Mouse (Mus musculus) adrenal gland, postnatal 0 days (tissue): ENCODE results near the gene Arhgef1. TPM values are rescaled to one million over a fixed set of nuclear protein-coding genes. Genes with fewer than 3 reads are reported as not detected.

ENCODE experiments used
- microRNA-seq: library from miRNA; unstranded; fragments of <30 nt; microRNA quantifications from one replicate; pipeline ENCODE4, GENCODE M21; 2016; ENCODE audit warnings: borderline replicate concordance; ENCODE audit not compliant: insufficient number of aligned reads
- polyA plus RNA-seq: library from polyadenylated mRNA; unstranded; fragments of >200 nt; fragmentation: Nextera tagmentation; extraction: Ambion mirVana; gene quantifications from 2 replicates; pipeline ENCODE4 v1.2.1, GENCODE M21; 2015

Gene Arhgef1
- 50.7 and 65.6 TPM in 2 replicates for polyA plus RNA-seq

GRCm38 (mm10) chr7:24902630-24903443 is at the start of gene Arhgef1:
TSS of gene Arhgef1 (plus strand) at chr7:24902912.

DNA sequence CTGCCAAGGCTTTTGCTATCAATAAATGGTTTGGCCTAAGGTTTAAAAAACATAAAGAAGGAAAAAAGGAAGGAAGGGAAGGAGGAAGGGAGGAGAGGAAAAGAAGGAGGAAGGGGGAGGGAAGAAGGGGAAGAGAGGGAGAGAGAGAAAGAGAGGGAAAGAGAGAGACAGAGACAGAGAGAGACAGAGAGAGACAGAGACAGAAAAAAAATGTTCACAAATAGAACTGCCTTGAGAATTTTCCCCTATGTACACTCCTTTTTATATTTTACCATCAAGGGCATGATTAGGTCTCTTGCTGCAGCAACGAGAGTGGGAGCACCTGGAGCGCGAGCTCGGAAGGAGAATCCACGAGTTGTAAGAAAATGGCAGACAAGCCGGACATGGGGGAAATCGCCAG is 40.8 kb upstream of the Arhgef1 start, which contains the start of gene Gm9844:
Gene Gm9844, plus strand, starts transcription at position 301 of the 400 bp plus-strand sequence.

DNA sequence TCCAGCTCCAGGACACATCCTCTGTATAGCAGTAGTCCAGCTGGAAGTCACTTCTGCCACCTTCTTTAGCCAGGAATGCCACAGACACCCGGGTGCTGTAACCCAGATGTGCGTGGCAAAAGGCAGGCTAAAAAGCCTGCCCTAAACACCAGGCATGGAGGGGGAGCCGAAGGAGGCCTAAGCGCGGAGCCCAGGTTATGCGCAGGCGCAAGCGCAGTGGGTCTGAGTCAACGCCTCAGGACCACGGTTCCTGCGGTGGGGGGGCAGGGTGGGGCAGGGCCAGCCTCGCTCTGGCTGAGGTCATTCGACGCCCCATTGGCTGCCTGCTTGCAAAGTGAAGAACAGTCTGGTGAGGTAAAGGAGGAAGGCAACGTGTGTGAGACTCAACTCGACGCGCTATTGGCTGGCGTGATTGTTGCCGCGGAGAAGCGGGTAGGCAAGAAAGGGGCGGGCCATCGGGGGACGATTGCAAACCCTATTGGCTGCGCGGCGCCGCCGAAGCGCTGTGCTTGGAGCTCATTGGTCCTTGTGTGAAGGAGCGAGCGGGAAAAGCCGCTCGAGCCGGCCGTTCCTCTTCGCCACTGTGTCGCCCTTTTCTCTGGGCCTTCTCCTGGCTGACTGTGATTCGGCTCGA is 33.1 kb upstream of the Arhgef1 start, which contains the start of the genes Lypd4 and Dmrtc2:
Gene Lypd4, minus strand, starts transcription at position 410 of the 634 bp plus-strand sequence.
Gene Dmrtc2, plus strand, starts transcription at position 526 of the 634 bp plus-strand sequence.

GRCm38 (mm10) chr7:24883896-24884692 is 18.6 kb upstream of the Arhgef1 start, which contains the start of gene Rps19:
TSS of gene Rps19 (plus strand) at chr7:24884371.

GRCm38 (mm10) chr7:24897224-24897623 is 5.5 kb upstream of the Arhgef1 start, which contains the start of gene Cd79a:
TSS of gene Cd79a (plus strand) at chr7:24897381.

GRCm38 (mm10) chr7:24944257-24944950 is 41.7 kb downstream of the Arhgef1 start, which contains the start of gene Gm4881:
TSS of gene Gm4881 (minus strand) at chr7:24944494.

GRCm38 (mm10) chr7:24971972-24972893 is 69.5 kb downstream of the Arhgef1 start, which contains the start of gene Rabac1:
TSS of gene Rabac1 (minus strand) at chr7:24972754.

Small RNA genes lying within 50 kb of the gene (microRNA-seq; reads per million reads assigned to microRNA genes)
- gene Mir7046 = not detected

Other genes with a start within 250 kb of the Arhgef1 start
- not detected in 2 replicates for gene Tex101, start 226.2 kb upstream of the Arhgef1 start, polyA plus RNA-seq
- gene BC049730, start 193.7 kb upstream of the Arhgef1 start, polyA plus RNA-seq = not detected in 2 replicates
- not detected in 2 replicates for gene Gm4763, start 176.0 kb upstream of the Arhgef1 start, polyA plus RNA-seq
- gene Cd177, start 142.6 kb upstream of the Arhgef1 start, polyA plus RNA-seq = 0.63 and 0.84 TPM in 2 replicates
- 0.36 and 0.82 TPM in 2 replicates for gene Ceacam10, start 125.7 kb upstream of the Arhgef1 start, polyA plus RNA-seq
- 9.4 and 19.0 TPM in 2 replicates for gene Gm9844, start 40.7 kb upstream of the Arhgef1 start, polyA plus RNA-seq
- gene Lypd4, start 33.0 kb upstream of the Arhgef1 start, polyA plus RNA-seq = not detected in 2 replicates
- gene Dmrtc2, start 32.9 kb upstream of the Arhgef1 start, polyA plus RNA-seq = not detected in 2 replicates
- 1,981 and 2,504 TPM in 2 replicates for gene Rps19, start 18.5 kb upstream of the Arhgef1 start, polyA plus RNA-seq
- 2.2 and 3.0 TPM in 2 replicates for gene Cd79a, start 5.5 kb upstream of the Arhgef1 start, polyA plus RNA-seq
- gene Gm4881, start 41.6 kb downstream of the Arhgef1 start, polyA plus RNA-seq = not detected in 2 replicates
- 474 and 646 TPM in 2 replicates for gene Rabac1, start 69.8 kb downstream of the Arhgef1 start, polyA plus RNA-seq
- 55.3 and 60.0 TPM in 2 replicates for gene Atp1a3, start 103.0 kb downstream of the Arhgef1 start, polyA plus RNA-seq
- gene Grik5, start 169.4 kb downstream of the Arhgef1 start, polyA plus RNA-seq = 4.1 and 5.5 TPM in 2 replicates
- gene Zfp574, start 169.7 kb downstream of the Arhgef1 start, polyA plus RNA-seq = 14.3 and 18.7 TPM in 2 replicates